Mouse (Mus musculus) MEL (cell line): Measurements from ENCODE around the gene Aste1.

ENCODE experiments used
- BHLHE40 ChIP-seq: IDR thresholded peaks from 2 replicates; pipeline ENCODE4 v1.6.1; 2012; ENCODE audit warnings: low read depth, mild to moderate bottlenecking, inconsistent platforms, low read length, improper control_type of control experiment, borderline replicate concordance
- CTCF ChIP-seq, 3 experiments: IDR thresholded peaks in 2 of 3; conservative IDR thresholded peaks in 1 of 3; 2 replicates each; pipeline ENCODE4 v1.5.1; 2011 to 2012; ENCODE audit warnings: low read length in 3 of 3, low read depth in 2 of 3, mild to moderate bottlenecking in 2 of 3, improper control_type of control experiment in 1 of 3, inconsistent platforms in 1 of 3, mixed read lengths in 1 of 3, moderate library complexity in 1 of 3; ENCODE audit not compliant: control insufficient read depth in 1 of 3, insufficient read depth in 1 of 3, poor library complexity in 1 of 3, severe bottlenecking in 1 of 3
- E2F4 ChIP-seq: IDR thresholded peaks from 2 replicates; pipeline ENCODE4 v1.6.1; 2011; ENCODE audit warnings: low read depth, low read length, improper control_type of control experiment, borderline replicate concordance
- EP300 ChIP-seq, 2 experiments: IDR thresholded peaks; 2 replicates each; pipeline ENCODE4 v1.6.1; 2011; ENCODE audit warnings: improper control_type of control experiment in 2 of 2, low read length in 2 of 2, low read depth in 1 of 2, mild to moderate bottlenecking in 1 of 2
- GATA1 ChIP-seq: IDR thresholded peaks from 2 replicates; pipeline ENCODE4 v1.6.1; 2011; ENCODE audit warnings: low read depth, low read length, improper control_type of control experiment
- KAT2A ChIP-seq: conservative IDR thresholded peaks from 2 replicates; pipeline ENCODE4 v1.6.1; 2012; ENCODE audit warnings: low read depth, low read length, improper control_type of control experiment, inconsistent platforms
- MAFK ChIP-seq: IDR thresholded peaks from 2 replicates; pipeline ENCODE4 v1.6.1; 2011; ENCODE audit warnings: low read depth, mild to moderate bottlenecking, low read length, improper control_type of control experiment, borderline replicate concordance
- MYB ChIP-seq: IDR thresholded peaks from 2 replicates; pipeline ENCODE4 v1.6.1; 2011; ENCODE audit warnings: mild to moderate bottlenecking, low read depth, low read length, improper control_type of control experiment
- POLR2A ChIP-seq, 2 experiments: IDR thresholded peaks; 2 replicates each; pipeline ENCODE4 v1.6.1; 2011 to 2012; ENCODE audit warnings: low read length in 2 of 2, mild to moderate bottlenecking in 2 of 2, control low read depth in 1 of 2, improper control_type of control experiment in 1 of 2, low read depth in 1 of 2, moderate library complexity in 1 of 2; ENCODE audit not compliant: control insufficient read depth in 1 of 2, insufficient read depth in 1 of 2, poor library complexity in 1 of 2
- TCF12 ChIP-seq: IDR thresholded peaks from 2 replicates; pipeline ENCODE4 v1.6.1; 2014; ENCODE audit warnings: low read depth, mild to moderate bottlenecking, inconsistent platforms, low read length, improper control_type of control experiment, moderate library complexity
- USF1 ChIP-seq: IDR thresholded peaks from 2 replicates; pipeline ENCODE4 v1.6.1; 2014; ENCODE audit warnings: low read depth, mild to moderate bottlenecking, inconsistent platforms, low read length, improper control_type of control experiment, moderate library complexity
- ZKSCAN1 ChIP-seq: IDR thresholded peaks from 2 replicates; pipeline ENCODE4 v1.6.1; 2012; ENCODE audit warnings: low read depth, mild to moderate bottlenecking, inconsistent platforms, low read length, improper control_type of control experiment, moderate library complexity

DNA sequence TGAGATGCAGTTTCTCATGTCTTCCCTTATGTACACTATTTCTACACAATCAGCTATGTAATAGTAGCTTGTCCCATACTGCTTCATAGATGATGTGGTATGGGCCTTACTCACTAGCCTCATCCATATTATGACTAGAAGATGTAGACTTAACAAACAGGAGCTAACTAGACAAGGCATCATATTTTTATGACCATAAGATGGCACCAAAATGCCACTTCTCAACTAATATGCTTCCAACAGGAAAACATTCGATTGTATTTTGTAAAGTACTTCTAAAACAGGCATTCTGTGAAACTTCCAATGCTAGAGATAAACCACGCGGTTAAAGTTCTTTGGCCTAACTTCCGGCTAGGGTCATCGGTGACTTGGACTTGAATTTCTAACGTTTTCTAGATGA, 13.4 kb downstream of the Aste1 start:
- TF ChIP-seq CTCF (IDR thresholded peaks at IDR 0.05 in 2 of 3, conservative IDR thresholded peaks at IDR 0.05 in 1 of 3; ENCODE audit: control insufficient read depth in 1 of 3, insufficient read depth in 1 of 3, low read depth in 2 of 3, low read length in 3 of 3, poor library complexity in 1 of 3, severe bottlenecking in 1 of 3): no peak
- no peak for TF ChIP-seq MYB
- no peak for TF ChIP-seq USF1
- no peak for TF ChIP-seq ZKSCAN1
- TF ChIP-seq BHLHE40: no peak
- TF ChIP-seq KAT2A: no peak
- no peak for TF ChIP-seq TCF12
- no peak for TF ChIP-seq E2F4
- TF ChIP-seq EP300 (IDR thresholded peaks at IDR 0.05; ENCODE audit: low read depth in 1 of 2, low read length in 2 of 2): no peak
- TF ChIP-seq MAFK: no peak
- no peak for TF ChIP-seq POLR2A (IDR thresholded peaks at IDR 0.05; ENCODE audit: control insufficient read depth in 1 of 2, insufficient read depth in 1 of 2, low read depth in 1 of 2, low read length in 2 of 2, poor library complexity in 1 of 2)
- no peak for TF ChIP-seq GATA1
